Mouse (Mus musculus) macrophage (primary cell): Measurements from ENCODE around the gene Morc3. TPM values are rescaled to one million over a fixed set of nuclear protein-coding genes. Genes with fewer than 3 reads are reported as not detected.
"Not testable (repeated sequence)": the region's sequence is repeated elsewhere in the genome, so short reads cannot be mapped to it uniquely, and the experiment has no call there.

Experiments
- H3K27ac ChIP-seq: fragments of 350-480 bp; formaldehyde crosslinking; 2 replicates; pipeline ENCODE4 v1.9.0; 2021
- H3K36me3 ChIP-seq: fragments of 350-480 bp; formaldehyde crosslinking; 2 replicates; pipeline ENCODE4 v1.9.0; 2021; ENCODE audit errors: inconsistent target
- H3K4me3 ChIP-seq: fragments of 350-480 bp; formaldehyde crosslinking; 2 replicates; pipeline ENCODE4 v1.9.0; 2021; ENCODE audit errors: inconsistent target
- H3K79me2 ChIP-seq: fragments of 350-480 bp; formaldehyde crosslinking; 2 replicates; pipeline ENCODE4 v1.9.0; 2021; ENCODE audit errors: inconsistent target
- WGBS: methylation state at CpG from one replicate; pipeline ENCODE4 v1.1.7; 2026; ENCODE audit warnings: inconsistent platforms; ENCODE audit not compliant: missing documents; 5-methylcytosine and 5-hydroxymethylcytosine counted together
- polyA plus RNA-seq: library from polyadenylated mRNA; stranded (reverse); fragments of 250-400 nt; gene quantifications from 3 replicates; pipeline ENCODE4 v1.2.4, GENCODE M21; 2018; ENCODE audit warnings: inconsistent platforms

Morc3 gene
- polyA plus RNA-seq, 1 experiment from 2014 or later: 70.3 TPM

- H3K4me3 ChIP-seq, H3K27ac ChIP-seq, H3K36me3 ChIP-seq, H3K79me2 ChIP-seq: not testable (repeated sequence)
- 96% methylated on average over 3 of the region's 5 CpGs for WGBS
These were observed 5.4 kb upstream of the Morc3 start for GRCm38 (mm10) chr16:93826478-93826877.

DNA sequence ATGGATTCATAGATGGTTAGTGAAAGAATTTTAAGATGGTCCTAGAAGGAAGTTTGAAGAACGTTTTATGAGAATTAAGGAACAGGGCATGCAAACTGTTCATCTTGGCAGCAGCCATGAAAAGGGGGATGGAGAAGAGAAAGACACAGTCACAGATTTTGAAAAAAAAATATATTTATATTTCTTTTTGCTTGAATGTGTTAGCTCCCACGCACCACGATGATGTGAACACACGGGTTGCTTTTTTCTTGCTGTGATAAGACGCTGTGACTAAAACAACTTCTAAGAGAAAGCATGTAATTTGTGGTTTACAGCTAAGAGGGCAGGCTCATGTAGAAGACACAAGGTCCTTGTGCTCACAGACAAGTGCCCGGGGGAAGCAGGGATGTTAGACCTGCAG lies 5.0 kb upstream of the Morc3 start:
- no peaks in the 10 kb centered on the region; the same call in 1 of the 2 replicates for H3K79me2 ChIP-seq
- H3K4me3 ChIP-seq: no peak overlapping the region
- no peak overlapping the region for H3K27ac ChIP-seq
- WGBS: 91% methylated on average over 6 of the region's 6 CpGs
- no peaks in the 10 kb centered on the region for H3K36me3 ChIP-seq

DNA sequence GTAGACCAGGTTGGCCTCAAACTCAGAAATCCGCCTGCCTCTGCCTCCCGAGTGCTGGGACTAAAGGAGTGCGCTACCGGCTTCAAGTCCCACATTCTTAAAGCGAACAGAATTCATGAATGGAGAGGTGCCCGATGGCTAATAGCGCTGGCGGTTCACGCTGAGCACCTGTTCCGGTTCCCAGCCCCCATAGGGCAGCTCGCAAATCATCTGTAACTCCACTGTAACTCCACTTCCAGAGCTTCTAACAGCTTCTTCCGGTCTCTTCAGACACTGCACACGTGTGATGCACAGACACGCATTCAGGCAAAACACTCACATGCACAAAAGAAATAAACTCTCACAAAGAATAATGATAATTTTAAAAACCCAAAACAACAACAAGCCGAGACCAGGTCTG lies 2.4 kb upstream of the Morc3 start:
- Histone ChIP-seq H3K4me3 (no peak overlapping the region), H3K36me3 (no peaks in the 10 kb centered on the region), H3K79me2 (peaks cover 20% of the 10 kb centered on the region), H3K27ac (no peak overlapping the region)
- 95% methylated on average over 15 of the region's 15 CpGs for WGBS

DNA sequence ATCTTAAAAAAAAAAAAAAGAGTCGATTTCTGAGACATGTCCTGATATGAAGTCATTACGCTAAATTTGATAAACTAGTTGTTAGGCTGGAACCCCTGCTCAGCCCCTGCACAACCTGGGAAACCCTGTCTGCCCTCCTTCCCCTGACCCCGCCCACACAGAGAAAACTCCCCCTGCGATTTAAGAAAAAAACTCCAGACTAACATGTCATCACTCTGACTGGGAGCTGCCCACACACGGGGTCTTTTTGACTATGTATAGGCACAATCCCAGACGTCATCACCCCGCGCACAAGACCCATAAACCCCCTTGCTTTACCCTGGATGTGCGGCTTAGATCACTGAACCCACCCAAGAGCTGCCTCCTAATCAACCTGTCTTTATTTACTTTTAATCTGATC lies 1.9 kb upstream of the Morc3 start:
- H3K36me3 ChIP-seq: no peaks in the 10 kb centered on the region

GRCm38 (mm10) chr16:93830916-93831315 lies 1.0 kb upstream of the Morc3 start:
- Histone ChIP-seq H3K79me2 (peaks cover 34% of the 10 kb centered on the region), H3K4me3 (no peak overlapping the region), H3K36me3 (no peaks in the 10 kb centered on the region), H3K27ac (no peak overlapping the region)
- WGBS: 87% methylated on average over 5 of the region's 5 CpGs

More for the DNA sequence above, 1.9 kb upstream of the Morc3 start:
- Histone ChIP-seq H3K27ac (no peak overlapping the region), H3K4me3 (no peak overlapping the region), H3K79me2 (peaks cover 26% of the 10 kb centered on the region)
- WGBS: 92% methylated on average over 9 of the region's 9 CpGs

GRCm38 (mm10) chr16:93832451-93833276 lies 743 bp downstream of the Morc3 start:
- WGBS: under 1% methylated on average over 69 of the region's 69 CpGs
- peaks cover 52% of the 10 kb centered on the region for H3K79me2 ChIP-seq
- H3K36me3 ChIP-seq: no peaks in the 10 kb centered on the region
- peak overlapping the region; percentile 86 for H3K4me3 ChIP-seq
- peak overlapping the region; percentile 86 for H3K27ac ChIP-seq

DNA sequence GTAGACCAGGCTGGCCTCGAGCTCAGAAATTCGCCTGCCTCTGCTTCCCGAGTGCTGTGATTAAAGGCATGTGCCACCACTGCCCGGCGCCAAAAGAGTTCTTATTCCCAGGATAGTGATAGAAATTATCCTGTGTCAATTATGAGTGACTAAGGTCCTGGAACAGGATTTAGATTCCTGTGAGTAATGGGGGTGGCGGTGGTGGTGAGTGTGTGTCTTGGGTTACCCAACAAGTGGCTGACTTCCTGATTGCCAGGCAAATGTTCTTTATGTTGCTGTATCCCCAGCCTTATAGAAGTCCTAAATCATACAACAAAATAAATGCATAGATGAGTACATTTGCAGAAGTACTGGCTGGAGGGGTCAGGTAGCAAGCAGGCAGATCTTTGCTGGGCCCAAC lies 1.6 kb downstream of the Morc3 start:
- no peaks in the 10 kb centered on the region for H3K36me3 ChIP-seq
- WGBS: 36% methylated on average over 6 of the region's 6 CpGs
- peak overlapping the region; percentile 86 for H3K27ac ChIP-seq
- peak overlapping the region; percentile 86 for H3K4me3 ChIP-seq
- peaks cover 61% of the 10 kb centered on the region for H3K79me2 ChIP-seq

- no peaks in the 10 kb centered on the region for H3K36me3 ChIP-seq
- peak overlapping the region; percentile 86; the same call in 1 of the 2 replicates for H3K4me3 ChIP-seq
- 67% methylated on average over 2 of the region's 2 CpGs for WGBS
- peak overlapping the region; percentile 86 for H3K27ac ChIP-seq
- H3K79me2 ChIP-seq: peaks cover 66% of the 10 kb centered on the region
These were observed 2.2 kb downstream of the Morc3 start for GRCm38 (mm10) chr16:93834076-93834475.

DNA sequence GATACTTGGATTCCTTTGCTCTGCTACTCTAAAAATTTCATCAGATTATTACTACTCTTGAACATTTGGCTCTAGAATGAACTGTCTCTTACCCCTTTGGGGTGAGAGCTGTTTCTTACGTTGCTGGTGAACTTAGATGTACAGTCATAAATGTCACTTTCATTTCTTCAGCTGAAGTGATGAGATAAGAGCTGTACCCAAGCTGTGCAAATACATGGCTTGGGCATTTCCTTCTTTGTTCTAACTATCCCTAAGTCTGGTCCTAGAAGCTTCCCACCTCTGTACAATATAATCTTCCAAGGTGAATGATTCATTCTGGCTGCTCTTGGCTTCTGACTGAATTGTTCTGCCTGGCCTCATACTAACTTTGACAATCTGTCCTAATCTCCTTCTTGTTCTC lies 7.1 kb downstream of the Morc3 start:
- Histone ChIP-seq H3K79me2 (peaks cover 100% of the 10 kb centered on the region), H3K4me3 (no peak overlapping the region), H3K27ac (no peak overlapping the region), H3K36me3 (peaks cover 16% of the 10 kb centered on the region)
- 67% methylated on average over 1 of the region's 1 CpGs for WGBS

DNA sequence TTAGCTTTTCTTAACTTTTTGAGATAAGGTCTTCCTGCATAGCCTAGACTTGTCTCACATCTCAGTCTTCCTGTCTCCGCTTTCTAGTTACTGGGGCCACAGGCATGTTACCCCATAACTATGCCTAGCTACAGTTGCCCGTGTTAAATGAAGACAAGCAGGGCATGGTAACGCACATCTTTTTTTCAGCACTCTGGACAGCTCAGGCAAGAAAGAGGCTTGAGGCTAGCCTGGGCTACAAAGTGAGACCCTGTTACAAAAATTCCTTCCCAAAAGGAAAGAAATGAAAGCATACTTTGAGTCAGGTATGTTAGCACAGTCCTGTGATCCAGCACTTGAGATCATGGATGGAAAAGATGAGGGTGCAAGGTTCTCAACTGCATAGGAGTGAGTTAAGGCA lies 18.6 kb downstream of the Morc3 start:
- WGBS: 95% methylated on average over 3 of the region's 3 CpGs
- H3K36me3 ChIP-seq: peaks cover 98% of the 10 kb centered on the region
- no peak overlapping the region for H3K27ac ChIP-seq
- peaks cover 93% of the 10 kb centered on the region for H3K79me2 ChIP-seq
- H3K4me3 ChIP-seq: no peak overlapping the region

DNA sequence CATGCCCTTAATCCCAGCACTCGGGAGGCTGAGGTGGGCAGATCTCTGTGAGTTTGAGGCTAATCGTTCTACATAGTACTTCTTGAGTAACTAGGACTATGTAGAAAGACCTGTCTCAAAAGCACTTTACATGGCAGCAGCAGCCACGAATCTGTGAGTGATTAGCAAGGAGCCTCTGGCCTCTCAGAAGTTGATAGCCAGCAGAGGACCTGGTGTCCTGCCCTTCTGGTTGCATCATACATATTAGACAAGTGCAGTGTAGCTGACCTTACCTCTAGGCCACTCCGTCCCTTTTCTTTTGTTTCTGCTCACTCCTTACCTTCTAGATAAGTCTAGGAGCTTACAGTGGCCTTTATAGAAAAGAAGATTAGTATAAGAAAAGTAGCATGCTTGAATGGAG lies 28.0 kb downstream of the Morc3 start:
- Histone ChIP-seq H3K36me3 (peaks cover 92% of the 10 kb centered on the region), H3K79me2 (peaks cover 55% of the 10 kb centered on the region; the same call in 1 of the 2 replicates), H3K27ac (no peak overlapping the region), H3K4me3 (no peak overlapping the region)
- 98% methylated on average over 4 of the region's 4 CpGs for WGBS

- H3K36me3 ChIP-seq: peaks cover 92% of the 10 kb centered on the region
- H3K27ac ChIP-seq: no peak overlapping the region
- no peak overlapping the region for H3K4me3 ChIP-seq
- H3K79me2 ChIP-seq: peaks cover 54% of the 10 kb centered on the region; the same call in 1 of the 2 replicates
These were observed 28.8 kb downstream of the Morc3 start for GRCm38 (mm10) chr16:93860686-93861085.

GRCm38 (mm10) chr16:93874841-93875240 lies 42.9 kb downstream of the Morc3 start:
- Histone ChIP-seq H3K27ac (no peak overlapping the region), H3K79me2 (peaks cover 11% of the 10 kb centered on the region; the same call in 1 of the 2 replicates), H3K4me3 (no peak overlapping the region), H3K36me3 (peaks cover 69% of the 10 kb centered on the region)
- WGBS: 95% methylated on average over 13 of the region's 13 CpGs

DNA sequence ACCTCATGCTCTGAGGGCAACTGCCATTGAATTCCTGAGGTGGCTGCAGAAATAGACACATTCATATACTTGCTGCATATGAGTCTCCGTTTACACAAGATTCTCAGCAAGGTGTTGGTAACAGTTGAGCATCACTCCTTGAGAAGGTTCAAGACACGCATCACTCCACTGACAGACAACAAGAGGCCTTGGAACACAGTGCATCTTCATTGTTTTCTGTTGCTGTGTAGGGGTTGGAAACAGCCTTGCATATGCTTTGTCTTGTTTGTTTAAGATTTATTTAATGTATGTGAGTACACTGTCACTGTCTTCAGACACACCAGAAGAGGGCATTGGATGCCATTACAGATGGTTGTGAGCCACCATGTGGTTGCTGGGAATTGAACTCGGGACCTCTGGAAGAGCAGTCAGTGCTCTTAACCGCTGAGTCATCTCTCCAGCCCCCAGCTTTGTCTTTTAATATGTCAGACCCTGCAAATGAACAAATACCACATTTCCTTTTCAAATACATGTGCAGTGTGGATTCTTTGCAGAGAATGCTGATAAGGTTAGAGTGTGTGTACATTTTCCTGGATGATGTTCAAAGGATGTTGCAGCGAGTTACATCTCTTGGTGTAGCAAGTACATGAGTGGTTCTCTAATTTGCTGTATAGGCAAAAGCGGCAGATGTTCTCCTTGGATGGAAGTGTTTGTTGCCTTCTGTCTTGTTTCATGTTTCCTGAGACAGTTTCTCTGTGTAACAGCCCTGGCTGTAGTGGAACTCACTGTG lies 45.9 kb downstream of the Morc3 start:
- Histone ChIP-seq H3K36me3 (peaks cover 42% of the 10 kb centered on the region), H3K4me3 (no peak overlapping the region), H3K27ac (no peak overlapping the region), H3K79me2 (no peaks in the 10 kb centered on the region)
- WGBS: 90% methylated on average over 6 of the region's 6 CpGs
